Mouse (Mus musculus) heart, adult 8-10 months (tissue): ENCODE data around the gene Man2a2. TPM values are rescaled to one million over a fixed set of nuclear protein-coding genes. Genes with fewer than 3 reads are reported as not detected.
A peak's percentile ranks its signal among the peaks of the same experiment; 100 is the strongest.
"Not testable (repeated sequence)": the region's sequence is repeated elsewhere in the genome, so short reads cannot be mapped to it uniquely, and the experiment has no call there.

ENCODE experiments used
- DNase-seq: peaks from one replicate; pipeline ENCODE4 v3.0.0; 2022; ENCODE audit warnings: low spot score
- total RNA-seq, 4 experiments: library from RNA; stranded (reverse); gene quantifications; 2 replicates each; pipeline ENCODE4 v1.2.4; 2022

The Man2a2 gene
- total RNA-seq, 4 experiments from 2014 or later, result 61.2 to 66.5 (median 62.8) TPM

DNA sequence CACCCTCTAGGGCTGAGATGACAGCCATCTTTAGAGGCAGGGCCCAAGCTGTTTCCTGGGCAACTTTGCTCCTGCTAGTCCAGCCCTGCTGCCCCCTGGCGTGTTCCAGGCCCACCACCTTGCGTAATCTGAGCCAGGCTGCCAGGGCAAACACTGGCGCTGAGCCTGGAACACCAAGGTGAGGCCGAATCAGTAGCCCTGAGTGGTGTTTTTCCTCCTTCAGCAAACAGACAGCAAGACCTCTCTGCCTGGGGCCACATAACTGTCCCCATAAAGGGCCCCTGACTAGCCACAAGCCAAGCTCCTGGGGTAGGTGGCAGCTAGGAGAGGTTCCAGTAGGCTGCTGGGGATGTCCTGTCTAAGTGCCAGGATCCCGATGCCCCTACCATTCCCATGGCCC, 28.9 kb upstream of the Man2a2 start:
- peak; percentile 35 for DNase-seq

DNA sequence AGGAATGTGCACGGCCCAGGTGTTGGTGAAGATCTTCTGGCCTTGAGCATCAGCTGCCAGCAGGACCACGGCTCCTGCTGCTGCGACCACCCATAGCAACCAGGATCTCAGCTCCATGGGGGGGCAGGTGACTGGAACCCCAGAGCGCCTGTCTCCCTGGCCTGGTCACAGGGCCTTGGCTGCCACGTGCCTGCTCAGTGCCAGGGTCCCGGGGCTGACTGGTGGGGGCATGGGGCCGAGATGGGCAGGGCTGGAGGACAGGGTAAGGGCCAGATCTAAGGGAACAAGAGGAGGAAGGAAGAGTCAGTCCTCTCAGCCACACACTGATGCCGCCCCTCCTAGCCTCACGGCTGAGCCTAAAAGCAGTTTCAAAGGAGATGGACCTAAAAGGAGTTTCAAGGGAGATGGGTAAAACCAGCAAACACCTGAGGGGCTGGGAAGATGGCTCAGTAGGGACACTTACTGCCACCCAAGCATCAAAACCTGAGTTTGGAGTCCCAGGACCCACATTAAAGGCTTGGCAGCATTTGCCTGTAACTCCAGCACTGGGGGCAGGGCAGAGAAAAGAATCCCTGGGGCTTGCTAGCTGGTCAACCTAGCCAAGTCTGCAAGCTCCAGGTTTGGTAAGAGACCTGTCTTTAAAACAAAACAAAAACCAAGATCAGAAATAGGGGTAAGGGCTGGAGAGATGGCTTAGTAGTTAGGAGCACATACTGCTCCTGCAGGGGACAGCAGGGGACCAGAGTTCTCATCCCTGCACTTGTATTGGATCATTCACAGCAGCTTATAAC, 27.7 kb upstream of the Man2a2 start:
- DNase-seq, result no peak

GRCm38 (mm10) chr7:80397986-80398385, 26.8 kb upstream of the Man2a2 start:
- DNase-seq, result no peak

DNA sequence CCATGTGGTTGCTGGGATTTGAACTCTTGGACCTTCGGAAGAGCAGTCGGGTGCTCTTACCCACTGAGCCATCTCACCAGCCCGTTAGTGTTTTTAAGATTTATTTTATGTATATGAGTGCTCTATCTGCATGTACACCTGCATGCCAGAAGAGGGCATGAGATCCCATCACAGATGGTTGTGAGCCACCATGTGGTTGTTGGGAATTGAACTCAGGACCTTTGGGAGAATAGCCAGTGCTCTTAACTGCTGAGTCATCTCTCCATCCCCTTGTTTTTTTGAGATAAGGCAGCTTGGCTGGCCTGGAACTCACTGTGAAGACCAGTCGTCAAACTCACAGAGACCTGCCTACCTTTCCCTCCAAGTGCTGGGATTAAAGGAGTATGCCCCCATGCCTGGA, 25.3 kb upstream of the Man2a2 start:
- DNase-seq, result not testable (repeated sequence)

GRCm38 (mm10) chr7:80394600-80394999, 23.4 kb upstream of the Man2a2 start:
- DNase-seq, result no peak

DNA sequence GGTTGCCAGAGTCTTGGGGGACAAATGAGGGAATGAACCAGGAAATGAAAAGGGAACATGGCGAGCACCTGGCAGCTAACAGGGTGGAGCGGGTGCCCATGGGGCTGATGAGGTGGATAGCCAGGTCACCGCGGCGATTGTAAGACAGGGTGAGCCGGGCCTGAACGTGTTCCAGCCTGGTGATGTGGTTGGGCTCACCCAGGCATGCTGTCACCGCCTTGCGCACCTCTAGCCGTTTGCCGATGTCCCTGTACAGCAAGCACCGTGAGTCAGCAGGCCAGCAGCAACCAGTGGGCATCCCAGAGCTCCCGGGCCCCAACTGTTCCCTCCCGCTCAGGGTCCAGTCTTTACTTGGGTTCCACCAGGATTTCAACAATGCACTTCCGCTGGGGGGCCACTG, 20.9 kb upstream of the Man2a2 start:
- no peak for DNase-seq

DNA sequence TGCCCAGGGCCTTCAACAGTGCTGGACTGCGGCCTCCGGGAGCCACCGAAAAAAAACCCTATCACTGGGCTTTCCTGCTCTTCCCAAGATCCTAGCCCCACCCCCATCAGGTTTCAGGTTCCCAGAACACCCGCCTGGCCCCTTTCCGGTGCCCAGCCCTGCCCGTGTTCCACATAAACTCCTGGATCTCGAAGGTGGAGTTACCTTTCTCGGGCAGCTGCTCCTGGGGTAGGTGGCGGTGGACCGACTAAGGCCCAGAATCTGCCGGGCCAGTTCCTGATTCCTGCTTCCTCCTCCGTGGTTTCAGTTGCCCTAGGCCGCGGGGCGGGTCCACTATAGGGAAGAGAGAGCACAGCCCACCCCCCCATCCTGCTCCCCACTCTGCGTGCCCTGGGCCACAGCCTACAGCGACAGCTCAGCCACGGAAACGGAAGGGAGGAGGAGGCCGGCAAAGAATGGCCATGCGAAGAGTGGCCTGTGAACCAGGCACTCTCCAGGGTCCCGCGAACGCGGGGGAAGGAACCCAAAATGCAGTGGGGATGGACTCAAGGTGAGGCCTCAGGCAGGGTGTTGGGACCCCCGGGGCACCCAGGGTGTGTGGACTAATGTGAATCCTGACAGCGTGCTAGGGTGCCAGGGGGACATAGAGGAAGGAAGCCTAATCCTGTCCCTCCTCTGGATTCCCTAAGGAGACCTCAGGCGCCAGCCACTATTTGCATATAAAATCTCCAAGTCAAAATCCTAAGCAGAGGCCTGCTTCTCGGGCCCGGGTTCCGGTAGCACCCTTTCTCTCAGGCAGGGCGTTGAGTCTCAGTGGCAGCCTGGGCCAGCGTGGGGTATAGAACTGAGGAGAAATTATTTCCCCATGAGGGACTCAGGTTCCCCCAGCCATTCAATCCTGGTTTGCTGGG, 16.7 kb upstream of the Man2a2 start, which contains the start of gene Fes:
Fes (minus strand) TSS at position 314 of the 911 bp plus-strand sequence.
- DNase-seq, result peak; percentile 84

GRCm38 (mm10) chr7:80387033-80387632, 16.0 kb upstream of the Man2a2 start:
- peak; percentile 29 for DNase-seq

GRCm38 (mm10) chr7:80386235-80386930, 15.2 kb upstream of the Man2a2 start:
- peak; percentile 93 for DNase-seq

DNA sequence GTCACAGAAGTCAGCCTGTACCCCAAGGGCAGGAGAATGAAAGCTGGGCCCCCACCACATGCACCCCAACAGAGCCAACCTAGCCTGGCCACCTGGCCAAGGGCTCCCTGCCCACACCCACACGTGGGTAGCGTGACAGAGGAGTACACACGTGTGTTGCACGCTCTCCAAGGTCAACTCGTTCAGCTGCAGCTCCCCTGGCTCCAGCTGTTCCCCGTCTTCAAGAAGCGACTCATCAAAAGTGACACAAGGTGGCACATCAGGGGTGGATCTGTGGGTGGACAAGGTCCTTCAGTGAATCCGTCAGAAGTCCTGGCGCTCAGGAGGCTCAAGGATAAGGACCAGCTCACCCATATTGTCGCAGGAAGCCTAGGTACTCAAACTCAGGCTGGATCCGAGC, 11.7 kb upstream of the Man2a2 start:
- no peak for DNase-seq

DNA sequence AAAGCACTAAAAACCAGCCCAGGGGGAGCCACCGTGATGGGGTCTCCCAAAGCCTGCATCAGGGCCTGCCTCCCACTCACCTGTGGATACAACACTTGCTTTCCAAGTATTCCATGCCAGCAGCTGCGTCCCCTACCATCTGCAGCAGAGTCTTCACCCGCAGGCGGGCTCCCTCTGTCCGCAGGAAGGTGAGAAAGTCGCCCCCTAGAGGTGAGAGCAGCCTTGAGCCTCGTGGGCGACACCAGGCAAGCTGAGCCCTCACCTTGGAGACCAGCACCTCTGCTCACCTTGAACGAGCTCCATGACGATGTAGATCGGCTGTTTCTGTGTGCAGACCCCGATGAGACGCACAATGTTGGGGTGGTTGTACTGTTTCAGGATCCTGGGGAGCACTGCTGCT, 8.4 kb upstream of the Man2a2 start:
- no peak for DNase-seq

DNA sequence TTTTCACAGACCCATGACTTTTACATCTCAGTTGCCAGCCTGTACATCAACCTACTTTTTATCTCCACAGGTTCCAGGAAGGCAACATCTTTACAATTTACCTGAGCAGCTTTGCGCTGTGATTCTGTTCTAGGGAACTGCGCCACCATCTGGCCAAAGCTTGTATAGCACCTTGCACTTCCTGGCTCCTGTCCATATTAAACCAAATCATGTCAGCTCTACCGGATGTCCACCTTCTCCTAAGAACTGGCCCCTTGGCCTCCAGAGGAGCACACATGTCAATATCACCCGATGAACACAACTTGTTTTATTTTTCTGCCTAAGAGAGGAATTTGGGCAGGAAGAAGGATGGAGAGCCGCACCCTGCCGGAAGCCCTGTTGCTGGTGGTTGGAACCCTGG, 6.3 kb upstream of the Man2a2 start:
- peak; percentile 49 for DNase-seq

DNA sequence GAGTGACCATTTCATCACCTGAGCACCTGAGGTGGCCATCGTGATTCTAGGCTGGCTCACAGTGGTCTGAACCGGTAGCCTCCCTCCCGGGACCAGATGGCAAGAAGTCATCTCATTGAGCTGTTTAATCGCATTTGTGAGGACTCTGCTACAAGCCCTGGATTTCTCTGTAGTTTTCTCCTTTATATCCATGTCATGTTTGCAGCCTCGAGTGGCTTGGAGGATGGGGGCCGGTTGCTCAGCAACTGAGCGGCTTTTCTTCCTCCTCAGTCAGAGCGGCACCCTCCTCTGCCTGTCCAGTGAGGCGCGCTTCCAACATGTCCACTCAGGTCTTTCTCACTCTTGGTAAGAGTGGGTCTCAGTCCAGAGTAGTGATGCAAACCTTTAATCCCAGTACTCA, 5.0 kb upstream of the Man2a2 start:
- no peak for DNase-seq

- DNase-seq, result no peak
Observed at GRCm38 (mm10) chr7:80375376-80376039, 4.3 kb upstream of the Man2a2 start.

- DNase-seq, result no peak
Observed at GRCm38 (mm10) chr7:80374733-80375132, 3.6 kb upstream of the Man2a2 start.

DNA sequence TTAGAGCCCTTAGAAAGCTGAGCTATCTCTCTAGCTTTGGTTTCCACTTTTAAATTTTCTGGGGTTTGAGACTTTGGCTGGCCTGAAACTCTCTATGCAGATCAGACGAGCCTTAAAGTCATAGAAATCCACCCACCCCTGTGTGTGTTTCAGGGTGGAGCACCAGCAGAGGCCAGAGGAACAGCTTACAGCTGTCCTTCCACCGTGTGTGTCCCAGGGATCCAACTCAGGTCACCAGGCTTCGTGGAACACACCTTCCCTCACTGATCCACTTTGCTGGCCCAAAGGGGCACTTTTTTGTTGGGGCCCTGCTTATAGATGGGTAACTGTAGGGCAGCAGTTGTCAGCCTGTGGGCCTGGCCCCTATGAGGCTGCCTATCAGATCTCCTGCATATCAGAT, 3.1 kb upstream of the Man2a2 start:
- DNase-seq, result no peak

- DNase-seq, result no peak
Observed at GRCm38 (mm10) chr7:80373850-80374249, 2.7 kb upstream of the Man2a2 start.

- DNase-seq, result no peak
Observed at GRCm38 (mm10) chr7:80373352-80373751, 2.2 kb upstream of the Man2a2 start.

DNA sequence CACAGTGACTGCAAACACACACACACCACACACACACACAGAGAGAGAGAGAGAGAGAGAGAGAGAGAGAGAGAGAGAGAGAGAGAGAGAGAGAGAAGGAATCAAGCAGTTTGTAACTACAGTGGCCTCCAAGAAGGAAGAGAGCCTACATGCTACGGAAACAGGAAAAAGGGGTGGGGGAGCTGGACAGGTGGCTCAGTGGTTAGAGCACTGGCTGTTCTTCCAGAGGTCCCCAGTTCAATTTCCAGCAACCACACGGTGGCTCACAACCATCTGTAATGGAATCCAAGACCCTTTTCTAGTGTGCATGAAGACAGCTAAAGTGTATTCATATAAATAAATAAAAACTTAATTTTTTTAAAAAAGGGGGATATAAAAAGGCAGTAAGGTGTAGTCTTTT, 1.5 kb upstream of the Man2a2 start:
- DNase-seq, result no peak

GRCm38 (mm10) chr7:80372166-80372565, 991 bp upstream of the Man2a2 start:
- DNase-seq, result no peak

- DNase-seq, result peak; percentile 77
Observed at GRCm38 (mm10) chr7:80370649-80371040, 530 bp downstream of the Man2a2 start.
